Mouse (Mus musculus): ENCODE results near the gene Med25. TPM values are rescaled to one million over a fixed set of nuclear protein-coding genes. Genes with fewer than 3 reads are reported as not detected.
"Not testable (repeated sequence)": the region's sequence is repeated elsewhere in the genome, so short reads cannot be mapped to it uniquely, and the experiment has no call there.

Med25 gene
- polyA plus RNA-seq, 1 experiment: 57.4 TPM

- H3K79me2 ChIP-seq (ENCODE audit: control insufficient read depth, insufficient read depth): peaks cover 12% of the 10 kb centered on the region
- no peaks in the 10 kb centered on the region for H3K36me3 ChIP-seq (ENCODE audit: control insufficient read depth, insufficient read depth)
- H3K4me3 ChIP-seq: no peak overlapping the region
- no peak overlapping the region for H3K4me2 ChIP-seq (ENCODE audit: low read depth)
- H3K27me3 ChIP-seq (ENCODE audit: control insufficient read depth, insufficient read depth, insufficient read length): no peaks in the 10 kb centered on the region
- H3ac ChIP-seq (ENCODE audit: control insufficient read depth, insufficient read length): no peak overlapping the region
- TF ChIP-seq SRF (IDR thresholded peaks at IDR 0.05; ENCODE audit: control insufficient read depth, insufficient read length, low read depth) (no peak), USF1 (IDR thresholded peaks at IDR 0.05; ENCODE audit: low read depth) (no peak), MAX (IDR thresholded peaks at IDR 0.05; ENCODE audit: low read depth) (no peak), MYOG (IDR thresholded peaks at IDR 0.05; ENCODE audit: control insufficient read depth in 1 of 3, insufficient read depth in 1 of 3, insufficient read length in 2 of 3, low read depth in 2 of 3) (no peak), E2F4 (IDR thresholded peaks at IDR 0.05; ENCODE audit: insufficient read depth) (no peak), REST (IDR thresholded peaks at IDR 0.05; ENCODE audit: insufficient read depth, insufficient read length) (no peak), MYOD1 (IDR thresholded peaks at IDR 0.05; ENCODE audit: control insufficient read depth in 1 of 3, insufficient read length in 2 of 3, low read depth in 2 of 3) (no peak), POLR2AphosphoS2 (IDR thresholded peaks at IDR 0.05; ENCODE audit: insufficient read length, low read depth) (no peak), POLR2A (IDR thresholded peaks at IDR 0.05; ENCODE audit: insufficient read length, low read depth) (no peak)
Observed at GRCm38 (mm10) chr7:44883036-44883435, 9.5 kb downstream of the Med25 start.

GRCm38 (mm10) chr7:44877833-44878232 lies 14.7 kb downstream of the Med25 start:
- Histone ChIP-seq H3K4me3 (no peak overlapping the region), H3K4me2 (ENCODE audit: low read depth) (no peak overlapping the region), H3ac (ENCODE audit: control insufficient read depth, insufficient read length) (no peak overlapping the region), H3K36me3 (ENCODE audit: control insufficient read depth, insufficient read depth) (no peaks in the 10 kb centered on the region), H3K79me2 (ENCODE audit: control insufficient read depth, insufficient read depth) (no peaks in the 10 kb centered on the region), H3K27me3 (ENCODE audit: control insufficient read depth, insufficient read depth, insufficient read length) (no peaks in the 10 kb centered on the region)
- TF ChIP-seq TCF12 (IDR thresholded peaks at IDR 0.05; ENCODE audit: insufficient read depth, poor library complexity, severe bottlenecking): no peak
- no peak for TF ChIP-seq MYOD1 (IDR thresholded peaks at IDR 0.05; ENCODE audit: control insufficient read depth in 1 of 3, insufficient read length in 2 of 3, low read depth in 2 of 3)
- TF ChIP-seq E2F4 (IDR thresholded peaks at IDR 0.05; ENCODE audit: insufficient read depth): no peak
- TF ChIP-seq TCF3 (IDR thresholded peaks at IDR 0.05; ENCODE audit: insufficient read length, low read depth): no peak
- no peak for TF ChIP-seq POLR2A (IDR thresholded peaks at IDR 0.05; ENCODE audit: insufficient read length, low read depth)
- no peak for TF ChIP-seq USF1 (IDR thresholded peaks at IDR 0.05; ENCODE audit: low read depth)
- no peak for TF ChIP-seq MAX (IDR thresholded peaks at IDR 0.05; ENCODE audit: low read depth)
- no peak for TF ChIP-seq POLR2AphosphoS2 (IDR thresholded peaks at IDR 0.05; ENCODE audit: insufficient read length, low read depth)
- no peak for TF ChIP-seq SRF (IDR thresholded peaks at IDR 0.05; ENCODE audit: control insufficient read depth, insufficient read length, low read depth)
- no peak for TF ChIP-seq MYOG (IDR thresholded peaks at IDR 0.05; ENCODE audit: control insufficient read depth in 1 of 3, insufficient read depth in 1 of 3, insufficient read length in 2 of 3, low read depth in 2 of 3)
- no peak for TF ChIP-seq CEBPB (IDR thresholded peaks at IDR 0.05; ENCODE audit: insufficient read depth, poor library complexity, severe bottlenecking)
- no peak for TF ChIP-seq REST (IDR thresholded peaks at IDR 0.05; ENCODE audit: insufficient read depth, insufficient read length)

- H3K4me3 ChIP-seq; H3ac ChIP-seq (ENCODE audit: control insufficient read depth, insufficient read length); H3K27me3 ChIP-seq (ENCODE audit: control insufficient read depth, insufficient read depth, insufficient read length); H3K4me2 ChIP-seq (ENCODE audit: low read depth); H3K36me3 ChIP-seq (ENCODE audit: control insufficient read depth, insufficient read depth): not testable (repeated sequence)
- peaks cover 19% of the 10 kb centered on the region for H3K79me2 ChIP-seq (ENCODE audit: control insufficient read depth, insufficient read depth)
Observed at GRCm38 (mm10) chr7:44871774-44872173, 20.7 kb downstream of the Med25 start.

GRCm38 (mm10) chr7:44871181-44871580 lies 21.3 kb downstream of the Med25 start:
- Histone ChIP-seq H3K27me3 (ENCODE audit: control insufficient read depth, insufficient read depth, insufficient read length) (no peaks in the 10 kb centered on the region), H3K4me3 (no peak overlapping the region), H3K4me2 (ENCODE audit: low read depth) (no peak overlapping the region), H3K79me2 (ENCODE audit: control insufficient read depth, insufficient read depth) (peaks cover 24% of the 10 kb centered on the region), H3ac (ENCODE audit: control insufficient read depth, insufficient read length) (no peak overlapping the region), H3K36me3 (ENCODE audit: control insufficient read depth, insufficient read depth) (no peaks in the 10 kb centered on the region)
- TF ChIP-seq E2F4 (IDR thresholded peaks at IDR 0.05; ENCODE audit: insufficient read depth): no peak
- no peak for TF ChIP-seq MYOG (IDR thresholded peaks at IDR 0.05; ENCODE audit: control insufficient read depth in 1 of 3, insufficient read depth in 1 of 3, insufficient read length in 2 of 3, low read depth in 2 of 3)

- no peak overlapping the region for H3ac ChIP-seq (ENCODE audit: control insufficient read depth, insufficient read length)
- H3K27me3 ChIP-seq (ENCODE audit: control insufficient read depth, insufficient read depth, insufficient read length): no peaks in the 10 kb centered on the region
- TF ChIP-seq SRF (IDR thresholded peaks at IDR 0.05; ENCODE audit: control insufficient read depth, insufficient read length, low read depth): no peak
- TF ChIP-seq TCF12 (IDR thresholded peaks at IDR 0.05; ENCODE audit: insufficient read depth, poor library complexity, severe bottlenecking): no peak
- no peak for TF ChIP-seq POLR2AphosphoS2 (IDR thresholded peaks at IDR 0.05; ENCODE audit: insufficient read length, low read depth)
- no peak for TF ChIP-seq POLR2A (IDR thresholded peaks at IDR 0.05; ENCODE audit: insufficient read length, low read depth)
- no peak for TF ChIP-seq MYOG (IDR thresholded peaks at IDR 0.05; ENCODE audit: control insufficient read depth in 1 of 3, insufficient read depth in 1 of 3, insufficient read length in 2 of 3, low read depth in 2 of 3)
- no peaks in the 10 kb centered on the region for H3K36me3 ChIP-seq (ENCODE audit: control insufficient read depth, insufficient read depth)
- peak overlapping the region; percentile 19 for H3K4me3 ChIP-seq
- peaks cover 30% of the 10 kb centered on the region for H3K79me2 ChIP-seq (ENCODE audit: control insufficient read depth, insufficient read depth)
- H3K4me2 ChIP-seq (ENCODE audit: low read depth): peak overlapping the region; percentile 87
Observed at GRCm38 (mm10) chr7:44870614-44871013, 21.9 kb downstream of the Med25 start.
